In the genomic region with DNA sequence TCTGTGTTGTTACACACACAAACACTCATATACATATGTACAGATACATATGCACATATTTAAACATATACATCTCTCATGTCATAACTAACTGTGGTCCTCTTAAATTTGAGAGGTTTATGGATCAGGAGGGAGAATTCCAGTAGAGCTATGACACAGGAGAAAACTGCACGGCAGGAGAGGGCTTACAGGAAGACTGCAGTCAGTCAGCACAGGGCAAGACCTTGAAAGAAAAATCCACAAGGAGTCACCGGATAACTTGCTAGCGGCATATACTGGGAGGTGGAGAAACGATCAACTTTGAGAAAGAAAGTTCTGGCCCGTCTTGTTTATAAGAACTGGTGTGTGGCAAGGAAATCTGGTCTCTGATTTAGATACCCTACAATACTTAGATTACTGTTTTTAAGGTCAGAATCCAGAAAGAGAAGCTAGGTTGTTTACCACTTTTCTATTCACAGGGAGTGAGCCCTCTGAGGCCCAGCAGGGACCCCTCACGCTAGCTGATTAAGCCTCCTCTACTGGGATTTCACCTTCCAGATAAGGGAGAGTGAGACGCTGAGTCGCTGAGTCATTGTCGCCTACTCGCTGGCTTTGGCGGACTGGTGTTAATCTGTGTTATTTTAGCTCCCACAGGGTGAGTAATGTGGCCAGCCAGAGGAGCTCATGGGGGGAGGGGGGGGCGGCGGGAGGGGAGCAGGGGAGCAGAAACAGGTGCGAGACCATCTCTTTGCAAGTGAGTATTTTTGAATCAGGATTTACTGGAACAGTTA, we compare ENCODE assay signal across 8 mouse cellular contexts. TPM values are rescaled to one million over a fixed set of nuclear protein-coding genes. Genes with fewer than 3 reads are reported as not detected.
DNase-seq lines count a peak whose midpoint lies in the region; ATAC-seq and TF ChIP-seq lines count a peak whose summit lies in the region.

No protein-coding gene starts in this region.

- H3K9ac ChIP-seq in embryonic facial prominence, embryonic 14.5 days (ENCODE audit: low read depth, low read length): no peak overlapping the region
- H3K9ac ChIP-seq in heart, embryonic 16.5 days (ENCODE audit: low read length): peak overlapping the region; percentile 52; the same call in 1 of the 2 replicates

- ATAC-seq in embryonic facial prominence, embryonic 14.5 days (ENCODE audit: low read depth): peak; percentile 62
- peak; percentile 93 for ATAC-seq in heart, embryonic 16.5 days (replicated peaks; ENCODE audit: extremely low read depth, insufficient read depth, low FRiP score)
- no peak for ATAC-seq in inflammation-experienced regulatory T-cells, adult 6 months

- H3K4me3 ChIP-seq in embryonic facial prominence, embryonic 14.5 days (ENCODE audit: low read depth, low read length): no peak overlapping the region
- peak overlapping the region; percentile 20 for H3K4me3 ChIP-seq in heart, embryonic 16.5 days (ENCODE audit: low read length)
- H3K4me3 ChIP-seq in layer of hippocampus, adult 2 months: peak overlapping the region; percentile 11; the same call in 1 of the 2 replicates

- H3K27me3 ChIP-seq in embryonic facial prominence, embryonic 14.5 days (replicated peaks; ENCODE audit: control insufficient read depth, insufficient read depth, low read length): no peaks in the 10 kb centered on the region
- H3K27me3 ChIP-seq in heart, embryonic 16.5 days (ENCODE audit: control insufficient read depth, insufficient read depth, low read length): no peaks in the 10 kb centered on the region

- no peaks in the 10 kb centered on the region for H3K36me3 ChIP-seq in embryonic facial prominence, embryonic 14.5 days (ENCODE audit: control insufficient read depth, insufficient read depth, low read length)
- no peaks in the 10 kb centered on the region for H3K36me3 ChIP-seq in heart, embryonic 16.5 days (ENCODE audit: control insufficient read depth, insufficient read depth)

- H3K9me3 ChIP-seq in embryonic facial prominence, embryonic 14.5 days (ENCODE audit: control insufficient read depth, low read length): no peaks in the 10 kb centered on the region
- no peaks in the 10 kb centered on the region for H3K9me3 ChIP-seq in heart, embryonic 16.5 days (replicated peaks; ENCODE audit: control insufficient read depth, low read length)

- H3K4me1 ChIP-seq in embryonic facial prominence, embryonic 14.5 days (ENCODE audit: control insufficient read depth, insufficient read depth, low read length): peaks cover 11% of the 10 kb centered on the region; the same call in 1 of the 2 replicates
- H3K4me1 ChIP-seq in heart, embryonic 16.5 days (ENCODE audit: control insufficient read depth, insufficient read depth, low read length): peaks cover 13% of the 10 kb centered on the region

- DNase-seq in 3T3-L1 (ENCODE audit: low read depth, low spot score) (peak; percentile 86), MEL-GATA-1-ER (ENCODE audit: extremely low read depth, low read depth) (peak; percentile 69)
- DNase-seq in embryonic facial prominence, embryonic 14.5 days (ENCODE audit: low spot score): peak; percentile 61
- DNase-seq in layer of hippocampus, adult 2 months (ENCODE audit: low spot score in 2 of 2): peak; percentile 40 to 53
- DNase-seq in lung, postnatal 14 days: peak; percentile 46
- peak; percentile 61 for DNase-seq in yolk sac, embryonic 10.5 days (ENCODE audit: low spot score)

- peak overlapping the region; percentile 13 for H3K4me2 ChIP-seq in embryonic facial prominence, embryonic 14.5 days (ENCODE audit: low read depth, low read length)
- H3K4me2 ChIP-seq in heart, embryonic 16.5 days (ENCODE audit: low read depth, low read length): peak overlapping the region; percentile 60

- H3K27ac ChIP-seq in embryonic facial prominence, embryonic 14.5 days (replicated peaks; ENCODE audit: low read depth, low read length): no peak overlapping the region
- H3K27ac ChIP-seq in heart, embryonic 16.5 days (ENCODE audit: low read length): peak overlapping the region; percentile 81
- peak overlapping the region; percentile 76 for H3K27ac ChIP-seq in layer of hippocampus, adult 2 months

- TF ChIP-seq CTCF in layer of hippocampus, adult 2 months (conservative IDR thresholded peaks at IDR 0.05): no peak

- WGBS in embryonic facial prominence, embryonic 14.5 days: 10% methylated on average over 12 of the region's 14 CpGs
- WGBS in heart, embryonic 16.5 days: 3% methylated on average over 13 of the region's 14 CpGs

RNA-seq across cellular contexts. Expression of a gene that starts 53.6 kb away (rescaled TPM):
- 4.2 and 5.3 TPM in 2 replicates for polyA plus RNA-seq in embryonic facial prominence, embryonic 14.5 days (2014; fragmentation: Nextera tagmentation; extraction: Ambion mirVana)
- 29.5 and 35.1 TPM in 2 replicates for polyA plus RNA-seq in heart, embryonic 16.5 days (2015; fragmentation: Nextera tagmentation; extraction: Ambion mirVana)
- 10 to 100 TPM; 13.9 to 14.8 TPM for total RNA-seq in layer of hippocampus, adult 2 months (2021)
- polyA plus RNA-seq in inflammation-experienced regulatory T-cells, adult 6 months (2017; shearing (Covaris generic)): not detected

RNA-seq across cellular contexts. Expression of a gene that starts 59.3 kb away (rescaled TPM):
- polyA plus RNA-seq in embryonic facial prominence, embryonic 14.5 days (2014; fragmentation: Nextera tagmentation; extraction: Ambion mirVana): 31.4 and 42.3 TPM in 2 replicates
- polyA plus RNA-seq in heart, embryonic 16.5 days (2015; fragmentation: Nextera tagmentation; extraction: Ambion mirVana): 26.5 TPM in 2 replicates
- total RNA-seq in layer of hippocampus, adult 2 months (2021): under 1 TPM; 0.22 to 0.36 TPM
- under 1 TPM in 2 of 3 experiments, not detected in 1; 0.21 to 0.22 TPM for polyA plus RNA-seq in inflammation-experienced regulatory T-cells, adult 6 months (2017; shearing (Covaris generic))

Comparison
In these comparisons a context has a peak if more than half of its experiments do, and no peak if none do; other contexts are left out.
1. RNA of a gene that starts 59.3 kb away (polyA plus RNA-seq): 31.4 to 42.3 TPM in embryonic facial prominence, embryonic 14.5 days and 26.5 TPM in heart, embryonic 16.5 days; 0.21 to 0.22 TPM in inflammation-experienced regulatory T-cells, adult 6 months; every median in the first group is over 10 times any median in the second.
2. Peak in every context shown above with its lines, with median percentiles within 50 percentile points of each other: DNase-seq.